Mouse (Mus musculus) Patski (cell line): ENCODE results near the gene Stpg3. TPM values are rescaled to one million over a fixed set of nuclear protein-coding genes. Genes with fewer than 3 reads are reported as not detected.

Experiments used
- ATAC-seq: fragments of 100-300 bp; one replicate; pipeline ENCODE4 v1.8.0; 2021
- CTCF ChIA-PET: fragments of 350-600 bp; sonication (Branson Sonifier 250); formaldehyde crosslinking; loops from one replicate; lab custom pipeline; 2022; ENCODE audit warnings: inconsistent platforms; lab: Charles Lee
- POLR2A ChIA-PET: fragments of 350-600 bp; sonication (Branson Sonifier 250); formaldehyde crosslinking; loops from one replicate; lab custom pipeline; 2022; ENCODE audit warnings: antibody characterized with exemption, inconsistent platforms; lab: Charles Lee
- DNase-seq: peaks from one replicate; pipeline ENCODE4 v3.0.0-alpha.2; 2011; ENCODE audit warnings: low read depth, low spot score
- H3K27me3 ChIP-seq: fragments of 371-371 bp; one replicate; pipeline ENCODE4 v1.5.1; 2021
- CTCF ChIP-seq: fragments of 100-300 bp; IDR thresholded peaks from one replicate; pipeline ENCODE4 v1.5.1; 2021
- in situ Hi-C: fragments of 300-500 bp; cut with MboI; formaldehyde crosslinking; loops from 3 replicates; pipeline ENCODE4 v1.11.1; 2018; ENCODE audit warnings: low pct_unique_long_range_greater_than_20kb, mixed read lengths
- polyA plus RNA-seq: library from polyadenylated mRNA; unstranded; gene quantifications from one replicate; pipeline ENCODE4 v1.2.3, GENCODE M21; 2021

Stpg3 gene
- polyA plus RNA-seq, 1 experiment from 2014 or later, result 0.06 TPM

DNA sequence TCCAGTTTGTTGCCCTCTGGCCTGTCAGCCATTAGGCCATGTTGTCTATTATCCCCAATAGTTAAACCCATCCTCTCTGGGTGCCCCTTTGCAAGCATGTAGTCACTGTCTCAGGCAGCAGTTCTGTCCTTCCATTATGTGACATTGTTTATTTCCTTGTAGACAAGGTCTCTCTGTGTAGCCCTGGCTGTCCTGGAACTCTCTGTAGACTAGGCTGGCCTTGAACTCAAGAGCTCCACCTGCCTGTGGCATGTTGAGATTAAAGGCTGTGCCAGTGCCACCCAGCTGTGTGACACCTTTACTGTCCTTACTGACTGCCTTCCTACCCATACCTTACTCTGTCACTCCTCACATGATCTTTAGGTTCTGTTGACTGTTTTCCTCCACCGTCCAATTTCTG, 37.9 kb upstream of the Stpg3 start:
- ATAC-seq, result no peak
- in situ Hi-C loops, result no loop called here
- DNase-seq, result no peak
- TF ChIP-seq CTCF, result no peak
- ChIA-PET CTCF (interaction anchor here (7.1 kb wide), 1 partner anchor 24 kb away, joined by 34 read pairs; no protein-coding TSS in a partner anchor), POLR2A (interaction anchor here (1.6 kb wide), 1 partner anchor 16 kb away, joined by 3 read pairs; the partner anchor contains the start of gene Rnf224)
- no peaks in the 10 kb centered on the region for H3K27me3 ChIP-seq

- TF ChIP-seq CTCF, result no peak
- ATAC-seq (no peak), DNase-seq (no peak)
- ChIA-PET CTCF (interaction anchor here (1.1 to 5.8 kb wide), 3 partner anchors 12 to 33 kb away, joined by 4 to 29 read pairs (median 4); no protein-coding TSS in a partner anchor), POLR2A (interaction anchor here (0.6 kb wide), 1 partner anchor 14 kb away, joined by 3 read pairs; no protein-coding TSS in a partner anchor)
- in situ Hi-C loops, result no loop called here
- peaks cover 7% of the 10 kb centered on the region for H3K27me3 ChIP-seq
These were observed 32.0 kb upstream of the Stpg3 start, which contains the start of gene AL732309.1 for GRCm38 (mm10) chr2:25246183-25247072. Gene AL732309.1, minus strand, starts transcription at chr2:25246863.

DNA sequence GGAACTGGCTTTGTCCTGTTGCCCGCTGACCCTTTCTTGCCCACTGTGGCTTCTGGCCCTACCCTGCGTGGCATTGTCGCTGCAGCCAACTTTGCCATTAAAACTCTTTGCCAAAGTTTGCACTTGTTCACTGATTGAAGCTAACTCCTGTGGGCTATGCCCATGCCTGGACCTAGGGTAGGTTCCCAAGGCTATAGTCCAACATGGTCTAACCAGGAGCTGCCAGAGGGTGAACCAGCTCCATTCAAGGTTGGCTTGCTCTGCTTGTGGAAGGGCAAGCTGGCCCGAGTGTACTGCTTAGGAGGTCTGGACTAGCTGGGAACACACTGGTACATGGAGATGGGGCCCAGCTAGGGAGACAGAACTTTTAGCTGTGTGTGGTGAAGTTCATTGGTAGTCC, 29.7 kb upstream of the Stpg3 start:
- DNase-seq, result no peak
- H3K27me3 ChIP-seq, result peaks cover 11% of the 10 kb centered on the region
- no peak for TF ChIP-seq CTCF
- ChIA-PET POLR2A (no interaction called here), CTCF (interaction anchor here (1.0 to 5.8 kb wide), 2 partner anchors 15 to 23 kb away, joined by 3 to 29 read pairs; no protein-coding TSS in a partner anchor)
- in situ Hi-C loops, result no loop called here
- no peak for ATAC-seq

DNA sequence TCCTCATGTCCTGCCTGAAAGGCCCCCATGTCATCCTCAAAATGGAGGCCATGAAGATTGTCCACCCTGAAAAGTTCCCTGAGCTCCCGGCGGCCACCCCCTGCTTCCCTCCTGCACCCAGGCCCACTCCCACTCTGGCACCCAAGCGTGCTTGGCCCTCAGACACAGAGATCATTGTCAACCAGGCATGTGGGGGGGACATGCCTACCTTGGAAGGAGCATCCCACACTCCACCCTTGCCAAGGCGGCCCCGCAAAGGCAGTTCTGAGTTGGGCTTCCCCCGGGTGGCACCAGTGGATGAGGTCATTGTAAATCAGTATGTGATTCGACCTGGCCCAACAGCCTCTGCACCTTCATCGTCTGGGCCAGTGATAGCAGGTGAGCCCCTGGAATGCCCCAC, 28.9 kb upstream of the Stpg3 start:
- DNase-seq, result no peak
- H3K27me3 ChIP-seq, result peaks cover 11% of the 10 kb centered on the region
- in situ Hi-C loops, result no loop called here
- CTCF ChIA-PET, result interaction anchor here (5.8 kb wide), 1 partner anchor 14 kb away, joined by 29 read pairs; no protein-coding TSS in a partner anchor
- no peak for TF ChIP-seq CTCF
- ATAC-seq, result no peak
- POLR2A ChIA-PET, result no interaction called here

DNA sequence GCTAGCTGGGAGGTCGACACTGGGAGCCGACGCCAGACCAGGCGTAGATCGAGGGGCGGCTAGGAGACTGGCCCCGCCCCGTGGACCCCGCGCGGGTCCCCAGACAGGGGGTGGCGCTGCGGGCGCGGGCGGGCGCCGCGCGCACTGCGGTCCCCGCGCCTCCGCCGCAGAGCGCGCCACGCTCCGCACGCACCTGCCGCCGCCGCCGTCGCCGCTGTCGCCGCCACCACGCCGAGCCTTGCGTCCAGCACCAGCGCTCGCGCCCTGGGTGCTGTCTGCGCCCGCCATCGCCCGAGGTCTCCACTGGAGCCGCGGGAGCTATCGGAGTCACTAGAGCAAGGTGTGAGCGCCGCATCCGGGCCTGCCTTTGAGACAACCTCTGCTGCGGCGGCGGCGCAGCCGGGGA, 27.7 kb upstream of the Stpg3 start, which contains the start of the genes Rnf208 and Cysrt1:
Gene Rnf208, plus strand, starts transcription at position 155 of the 406 bp plus-strand sequence.
Gene Cysrt1, minus strand, starts transcription at position 352 of the 406 bp plus-strand sequence.
- ChIA-PET CTCF (no interaction called here), POLR2A (no interaction called here)
- no peak for DNase-seq
- H3K27me3 ChIP-seq, result peaks cover 18% of the 10 kb centered on the region
- ATAC-seq, result no peak
- in situ Hi-C loops, result no loop called here
- TF ChIP-seq CTCF, result no peak

DNA sequence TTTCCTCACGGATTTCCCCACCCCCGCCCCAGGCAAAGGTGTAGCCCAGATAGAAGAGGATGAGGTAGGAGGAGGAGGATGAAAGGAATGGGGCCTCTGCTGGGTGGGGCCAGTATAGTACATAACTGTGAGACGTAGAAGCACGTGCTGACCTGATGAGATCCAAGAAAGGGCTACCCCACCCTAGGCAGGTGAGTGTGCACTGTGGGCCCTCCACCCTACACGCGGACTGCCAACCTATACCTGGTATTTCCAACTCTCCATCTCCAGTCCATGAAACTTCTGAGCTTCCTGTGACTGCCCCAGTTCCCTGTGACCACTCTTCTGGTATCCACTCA, 27.0 kb upstream of the Stpg3 start:
- no peak for TF ChIP-seq CTCF
- no peak for DNase-seq
- no peak for ATAC-seq
- peaks cover 18% of the 10 kb centered on the region for H3K27me3 ChIP-seq
- ChIA-PET POLR2A (no interaction called here), CTCF (no interaction called here)
- in situ Hi-C loops, result no loop called here

DNA sequence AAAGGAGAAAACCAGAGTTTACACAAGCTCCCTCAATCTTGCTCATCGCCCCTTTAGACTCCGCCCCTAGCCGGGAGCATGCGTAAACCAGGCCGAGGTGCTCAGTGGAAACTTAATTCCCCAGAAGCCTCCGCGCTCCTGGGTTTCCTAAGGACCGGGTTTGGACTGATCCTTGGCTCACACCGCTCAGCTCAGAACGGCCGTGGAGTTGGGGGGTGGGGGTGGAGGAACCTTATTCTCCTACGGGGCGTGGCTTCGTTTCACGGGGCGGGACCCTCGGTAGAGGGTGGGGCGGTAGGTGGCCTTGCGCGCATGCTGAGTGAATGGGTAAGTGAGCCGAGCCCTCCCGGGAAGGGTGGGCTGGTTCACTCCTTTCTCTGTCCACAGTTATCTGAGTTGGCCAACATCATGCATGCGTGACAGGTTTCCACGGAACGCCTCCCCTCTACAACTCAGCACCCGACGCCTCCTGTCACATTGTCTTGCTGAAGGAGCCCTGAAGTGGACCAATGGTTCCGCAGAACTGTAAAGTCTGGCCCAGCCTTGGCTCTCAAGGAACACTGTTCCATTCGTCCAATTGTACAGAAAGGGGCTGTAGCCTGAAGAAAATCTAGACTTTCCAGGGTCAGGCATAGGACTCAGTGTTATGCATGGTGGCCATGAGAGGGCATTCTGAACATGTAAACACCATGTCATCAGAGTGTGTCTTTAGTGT, 26.4 kb upstream of the Stpg3 start:
- TF ChIP-seq CTCF, result no peak
- ATAC-seq (no peak), DNase-seq (no peak)
- peaks cover 22% of the 10 kb centered on the region for H3K27me3 ChIP-seq
- ChIA-PET POLR2A (interaction anchor here (0.7 kb wide), 1 partner anchor 15 kb away, joined by 3 read pairs; no protein-coding TSS in a partner anchor), CTCF (interaction anchor here (0.9 to 1.3 kb wide), 3 partner anchors 8 to 31 kb away, joined by 3 to 10 read pairs (median 4); partner anchors contain the start of genes Anapc2 and Ssna1)
- in situ Hi-C loops, result no loop called here

DNA sequence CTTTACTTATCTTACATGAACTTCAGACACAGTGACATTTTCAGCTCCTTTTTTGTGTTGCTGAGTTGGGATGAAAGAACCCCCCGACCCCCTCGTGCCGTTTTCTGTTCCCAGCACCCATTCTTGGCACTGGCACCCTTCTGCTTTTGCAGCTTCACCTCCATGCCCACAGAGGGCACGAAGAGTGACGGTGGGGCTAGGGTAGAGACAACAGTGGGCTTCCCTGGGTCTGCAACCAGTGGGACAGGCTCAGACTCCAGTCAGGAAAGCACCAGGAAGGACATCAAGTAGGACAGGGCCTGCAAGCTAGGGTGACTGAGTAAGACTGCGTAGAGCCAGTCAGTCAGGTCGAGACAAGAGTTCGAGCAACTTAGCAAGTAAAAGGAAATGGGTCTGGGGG, 25.9 kb upstream of the Stpg3 start:
- in situ Hi-C loops, result no loop called here
- ChIA-PET POLR2A (interaction anchor here (0.7 kb wide), 1 partner anchor 14 kb away, joined by 3 read pairs; no protein-coding TSS in a partner anchor), CTCF (interaction anchor here (0.9 to 1.3 kb wide), 3 partner anchors 9 to 32 kb away, joined by 3 to 10 read pairs (median 4); partner anchors contain the start of genes Anapc2 and Ssna1)
- TF ChIP-seq CTCF, result no peak
- DNase-seq (no peak), ATAC-seq (no peak)
- peaks cover 28% of the 10 kb centered on the region for H3K27me3 ChIP-seq

DNA sequence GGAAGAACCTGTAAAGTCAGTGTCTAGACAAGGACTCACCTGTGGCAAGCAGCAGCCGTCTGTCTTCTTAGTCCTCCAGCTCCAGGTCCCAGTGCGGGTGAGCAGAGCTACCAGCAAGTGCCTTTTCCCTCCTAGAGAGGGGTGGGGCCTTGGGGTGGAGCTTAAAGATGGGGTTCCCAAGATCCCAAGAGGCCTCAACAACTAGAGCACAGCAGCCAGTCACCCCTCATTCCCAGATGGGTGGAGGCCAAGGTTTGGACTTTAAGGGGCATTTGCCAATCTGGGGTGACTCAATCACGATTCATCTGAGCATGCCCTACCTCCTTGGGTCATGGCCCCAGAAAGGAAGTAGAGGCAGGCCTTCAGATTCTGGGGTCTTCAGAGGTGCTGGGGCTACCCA, 25.3 kb upstream of the Stpg3 start:
- TF ChIP-seq CTCF, result no peak
- peaks cover 34% of the 10 kb centered on the region for H3K27me3 ChIP-seq
- CTCF ChIA-PET, result interaction anchor here (0.9 to 1.3 kb wide), 3 partner anchors 9 to 32 kb away, joined by 3 to 10 read pairs (median 4); partner anchors contain the start of genes Anapc2 and Ssna1
- ATAC-seq, result no peak
- POLR2A ChIA-PET, result no interaction called here
- in situ Hi-C loops, result no loop called here
- no peak for DNase-seq

- ATAC-seq, result no peak
- ChIA-PET POLR2A (no interaction called here), CTCF (interaction anchor here (2.0 kb wide), 1 partner anchor 9 kb away, joined by 12 read pairs; no protein-coding TSS in a partner anchor)
- no peak for DNase-seq
- in situ Hi-C loops, result no loop called here
- no peak for TF ChIP-seq CTCF
- peaks cover 48% of the 10 kb centered on the region for H3K27me3 ChIP-seq
These were observed 23.7 kb upstream of the Stpg3 start for GRCm38 (mm10) chr2:25238106-25238505.
